Comparison of ENCODE assay signal across 7 mouse cellular contexts in the genomic region with DNA sequence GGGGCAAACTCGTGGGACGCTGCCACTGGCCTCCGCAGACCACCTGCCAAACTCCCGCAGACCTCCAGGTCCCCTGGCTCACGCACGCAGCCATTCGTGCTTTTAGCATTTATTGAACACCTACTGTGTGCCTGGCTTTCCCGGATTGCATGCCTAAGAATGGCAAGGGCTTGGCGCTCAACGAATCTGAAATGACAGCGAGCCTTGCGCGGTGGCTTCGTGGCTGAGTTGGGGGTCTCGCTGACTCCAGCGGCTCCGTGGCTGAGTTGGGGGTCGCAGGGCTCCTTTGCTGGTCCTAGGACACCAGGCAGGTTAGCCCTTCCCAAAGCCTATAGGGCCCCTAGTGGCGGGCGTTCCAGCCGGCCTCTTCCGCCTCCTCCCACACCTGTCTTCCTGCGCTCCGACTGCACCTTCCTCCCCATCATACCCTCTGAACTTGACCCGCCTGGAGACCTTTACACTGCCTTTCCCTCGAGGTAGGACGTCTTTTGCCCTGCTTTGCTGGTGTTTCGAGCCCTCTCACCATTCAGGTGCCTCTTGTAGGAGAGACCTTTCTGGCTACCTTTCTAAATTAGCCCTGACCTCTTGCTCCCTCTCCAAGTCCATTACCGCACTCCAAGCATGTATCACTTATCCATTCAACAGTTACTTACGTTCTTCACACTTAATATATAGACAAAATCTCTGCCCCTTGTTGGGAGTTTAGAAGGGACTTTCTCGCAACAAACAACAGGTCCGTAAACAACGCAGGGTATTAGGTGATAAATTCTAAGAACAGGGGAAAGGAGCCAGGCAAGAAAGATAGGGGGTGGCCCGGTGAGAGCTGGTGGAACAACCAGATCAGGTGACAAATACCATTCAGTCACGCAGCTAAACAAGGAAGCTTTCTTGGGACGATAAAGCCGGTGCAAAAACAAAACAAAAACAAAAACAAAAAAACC. TPM values are rescaled to one million over a fixed set of nuclear protein-coding genes. Genes with fewer than 3 reads are reported as not detected.
DNase-seq lines count a peak whose midpoint lies in the region; ATAC-seq lines count a peak whose summit lies in the region.

No protein-coding gene starts in this region.

- peak overlapping the region; percentile 87 for H3K9ac ChIP-seq in heart, embryonic 16.5 days (ENCODE audit: low read length)

- no peaks in the 10 kb centered on the region for H3K36me3 ChIP-seq in heart, embryonic 16.5 days (ENCODE audit: control insufficient read depth, insufficient read depth)
- no peaks in the 10 kb centered on the region for H3K36me3 ChIP-seq in macrophage (ENCODE audit: inconsistent target)

- peak overlapping the region; percentile 97 for H3K4me2 ChIP-seq in heart, embryonic 16.5 days (ENCODE audit: low read depth, low read length)

- H3K79me2 ChIP-seq in macrophage (ENCODE audit: inconsistent target) = no peaks in the 10 kb centered on the region

- H3K27me3 ChIP-seq in heart, embryonic 16.5 days (ENCODE audit: control insufficient read depth, insufficient read depth, low read length) = peaks cover 3% of the 10 kb centered on the region; the same call in 1 of the 2 replicates

- under 1% methylated on average over 37 of the region's 37 CpGs for WGBS in heart, embryonic 16.5 days
- WGBS in macrophage (ENCODE audit: missing documents) = under 1% methylated on average over 37 of the region's 37 CpGs

- ATAC-seq in common myeloid progenitor, adult 5-6 weeks (replicated peaks; ENCODE audit: low read depth, poor library complexity, severe bottlenecking) = 0 out of 2 replicates have a peak, but pooled peaks have one; percentile 1
- ATAC-seq in heart, embryonic 16.5 days (replicated peaks; ENCODE audit: extremely low read depth, insufficient read depth, low FRiP score) = no peak

- H3K27ac ChIP-seq in heart, embryonic 16.5 days (ENCODE audit: low read length) = peak overlapping the region; percentile 81
- H3K27ac ChIP-seq in macrophage = no peak overlapping the region

- peak; percentile 64 for DNase-seq in urinary bladder, postnatal 14 days (ENCODE audit: low spot score)
- DNase-seq in urinary bladder, postnatal 4 days (ENCODE audit: low spot score in 2 of 2) = no peak
- peak; percentile 62 to 82 for DNase-seq in kidney, postnatal 25 days
- DNase-seq in testis, postnatal 14 days (ENCODE audit: low spot score) = peak; percentile 47

- H3K4me1 ChIP-seq in heart, embryonic 16.5 days (ENCODE audit: control insufficient read depth, insufficient read depth, low read length) = peaks cover 11% of the 10 kb centered on the region

- peak overlapping the region; percentile 86 for H3K4me3 ChIP-seq in heart, embryonic 16.5 days (ENCODE audit: low read length)
- peak overlapping the region; percentile 43 for H3K4me3 ChIP-seq in macrophage (ENCODE audit: inconsistent target)

- no peaks in the 10 kb centered on the region for H3K9me3 ChIP-seq in heart, embryonic 16.5 days (replicated peaks; ENCODE audit: control insufficient read depth, low read length)

RNA-seq across cellular contexts. Expression of a gene that starts 0.9 kb away (rescaled TPM):
- total RNA-seq in common myeloid progenitor, adult 5-6 weeks (2017) = 3.2 and 10.5 TPM in 2 replicates
- polyA plus RNA-seq in heart, embryonic 16.5 days (2015; fragmentation: Nextera tagmentation; extraction: Ambion mirVana) = 1.8 and 2.3 TPM in 2 replicates
- 1 to 10 TPM in 5 of 26 experiments, under 1 TPM in 12, not detected in 9; 0.09 to 3.4 (median 0.37) TPM for total RNA-seq in macrophage (2018; cell fraction: chromatin; rRNA removed)
- total RNA-seq in macrophage (2018; cell fraction: cytosol; rRNA removed) = under 1 TPM; 0.03 to 0.49 (median 0.09) TPM
- 1 to 10 TPM in 6 of 26 experiments, under 1 TPM in 18, not detected in 2; 0.06 to 1.8 (median 0.40) TPM for total RNA-seq in macrophage (2018; cell fraction: nucleus; rRNA removed)
- 0.07 to 0.27 TPM (median 0.09 TPM) in 3 replicates for polyA plus RNA-seq in macrophage (2018)

Comparison
In these comparisons a context has a peak if more than half of its experiments do, and no peak if none do; other contexts are left out.
1. DNase-seq: peak in urinary bladder, postnatal 14 days (single experiment), kidney, postnatal 25 days (2 of 2) and testis, postnatal 14 days (single experiment); none in urinary bladder, postnatal 4 days (0 of 2).